7 mouse cellular contexts compared by ENCODE assay signal in genomic region chr1:181545044-181545772, GRCm38 (mm10). TPM values are rescaled to one million over a fixed set of nuclear protein-coding genes. Genes with fewer than 3 reads are reported as not detected.
DNase-seq lines count a peak whose midpoint lies in the region; ATAC-seq lines count a peak whose summit lies in the region.

No protein-coding gene starts in this region.

- H3K4me1 ChIP-seq in hindbrain, embryonic 15.5 days (replicated peaks) = peaks cover 4% of the 10 kb centered on the region; the same call in 1 of the 2 replicates

- H3K27ac ChIP-seq in hindbrain, embryonic 15.5 days (replicated peaks) = no peak overlapping the region

- DNase-seq in T-cell, adult 2 months (ENCODE audit: low spot score) = peak; percentile 41
- DNase-seq in cerebellum, adult 9-10 months = peak; percentile 82
- peak; percentile 49 to 92 for DNase-seq in frontal cortex, adult 2 months (ENCODE audit: extremely low spot score in 1 of 2, low spot score in 1 of 2)
- DNase-seq in layer of hippocampus, postnatal 36 days = peak; percentile 61 to 64
- DNase-seq in lung, postnatal 25 days (ENCODE audit: low spot score) = peak; percentile 73
- DNase-seq in right cerebral cortex, adult 18-20 months = peak; percentile 71

- no peak overlapping the region for H3K9ac ChIP-seq in hindbrain, embryonic 15.5 days

- WGBS in hindbrain, embryonic 15.5 days = 25% methylated on average over 23 of the region's 23 CpGs

- no peaks in the 10 kb centered on the region for H3K36me3 ChIP-seq in hindbrain, embryonic 15.5 days

- H3K27me3 ChIP-seq in hindbrain, embryonic 15.5 days = peaks cover 4% of the 10 kb centered on the region; the same call in 1 of the 2 replicates

- peak overlapping the region; percentile 22; the same call in 1 of the 2 replicates for H3K4me3 ChIP-seq in hindbrain, embryonic 15.5 days

- peak overlapping the region; percentile 51 for H3K4me2 ChIP-seq in hindbrain, embryonic 15.5 days

- H3K9me3 ChIP-seq in hindbrain, embryonic 15.5 days = no peaks in the 10 kb centered on the region

- peak; percentile 89 for ATAC-seq in hindbrain, embryonic 15.5 days (ENCODE audit: low FRiP score, low read depth)

RNA-seq across cellular contexts. Expression of gene Dnah14, which starts 31.2 kb away (rescaled TPM):
- 1.3 and 2.6 TPM in 2 replicates for polyA plus RNA-seq in frontal cortex, adult 2 months (2012; rRNA removed)
- polyA plus RNA-seq in hindbrain, embryonic 15.5 days (2015; fragmentation: Nextera tagmentation; extraction: Ambion mirVana) = 0.53 and 0.55 TPM in 2 replicates
- under 1 TPM; 0.22 to 0.76 TPM for total RNA-seq in layer of hippocampus, postnatal 36 days (2021)

RNA-seq across cellular contexts. Expression of gene Ccdc121, which starts 34.0 kb away (rescaled TPM):
- polyA plus RNA-seq in frontal cortex, adult 2 months (2012; rRNA removed) = 0.42 and 0.46 TPM in 2 replicates
- 0.31 TPM in 1 of 2 replicates, not detected in the other for polyA plus RNA-seq in hindbrain, embryonic 15.5 days (2015; fragmentation: Nextera tagmentation; extraction: Ambion mirVana)
- under 1 TPM; 0.20 to 0.25 TPM for total RNA-seq in layer of hippocampus, postnatal 36 days (2021)
